Mouse (Mus musculus) bone marrow macrophage, adult 2 months (primary cell): ENCODE results near the gene Zfc3h1.

Source experiments
- CTCF ChIP-seq: IDR thresholded peaks from 2 replicates; pipeline ENCODE4 v1.5.1; 2012; ENCODE audit warnings: low read depth, mild to moderate bottlenecking, low read length, moderate library complexity
- POLR2A ChIP-seq: IDR thresholded peaks from 2 replicates; pipeline ENCODE4 v1.6.1; 2012; ENCODE audit warnings: mild to moderate bottlenecking, low read depth, low read length, borderline replicate concordance

GRCm38 (mm10) chr10:115448614-115449013 is 63.9 kb downstream of the Zfc3h1 start:
- TF ChIP-seq CTCF (no peak), POLR2A (no peak)
